Mouse (Mus musculus) embryonic facial prominence, embryonic 12.5 days (tissue): ENCODE measurements around the gene Ptn. TPM values are rescaled to one million over a fixed set of nuclear protein-coding genes. Genes with fewer than 3 reads are reported as not detected.

ENCODE experiments used
- ATAC-seq: fragments of 200-750 bp; cut with Nextera tagmentation; 2 replicates; pipeline ENCODE4 v1.8.0; 2017; ENCODE audit not compliant: insufficient number of reproducible peaks, insufficient read depth, low FRiP score, low TSS enrichment
- H3K27ac ChIP-seq: fragments of 300-500 bp; sonication (generic); 2 replicates; pipeline ENCODE4 v1.5.1; 2016; ENCODE audit warnings: mild to moderate bottlenecking
- H3K27me3 ChIP-seq: fragments of 300-500 bp; sonication (generic); 2 replicates; pipeline ENCODE4 v1.6.1; 2016; ENCODE audit warnings: mild to moderate bottlenecking, moderate library complexity
- H3K36me3 ChIP-seq: fragments of 300-500 bp; sonication (generic); 2 replicates; pipeline ENCODE4 v1.6.1; 2016; ENCODE audit warnings: mild to moderate bottlenecking
- H3K4me1 ChIP-seq: fragments of 300-500 bp; sonication (generic); 2 replicates; pipeline ENCODE4 v1.6.1; 2016
- H3K4me2 ChIP-seq: fragments of 300-500 bp; sonication (generic); replicated peaks from 2 replicates; pipeline ENCODE4 v1.6.1; 2016; ENCODE audit warnings: mild to moderate bottlenecking, moderate library complexity
- H3K4me3 ChIP-seq: fragments of 300-500 bp; sonication (generic); 2 replicates; pipeline ENCODE4 v1.5.1; 2016; ENCODE audit warnings: mild to moderate bottlenecking
- H3K9ac ChIP-seq: fragments of 300-500 bp; sonication (generic); 2 replicates; pipeline ENCODE4 v1.6.1; 2016; ENCODE audit warnings: mild to moderate bottlenecking, moderate library complexity
- H3K9me3 ChIP-seq: fragments of 300-500 bp; sonication (generic); 2 replicates; pipeline ENCODE4 v1.6.1; 2016; ENCODE audit warnings: mild to moderate bottlenecking, moderate library complexity
- WGBS: fragments of 180-500 bp; shearing (Covaris S2); methylation state at CpG from one replicate; pipeline ENCODE4 v1.1.7; 2016; 5-methylcytosine and 5-hydroxymethylcytosine counted together
- polyA plus RNA-seq: library from polyadenylated mRNA; unstranded; fragments of >200 nt; fragmentation: Nextera tagmentation; extraction: Ambion mirVana; gene quantifications from 2 replicates; pipeline ENCODE4 v1.2.1, GENCODE M21; 2016

The Ptn gene
- 678 and 730 TPM in 2 replicates for polyA plus RNA-seq

GRCm38 (mm10) chr6:36809747-36810285 lies at the start of gene Ptn:
TSS of gene Ptn (minus strand) at chr6:36810220.
- Histone ChIP-seq H3K9me3 (no peaks in the 10 kb centered on the region), H3K4me1 (peaks cover 25% of the 10 kb centered on the region), H3K27me3 (no peaks in the 10 kb centered on the region), H3K9ac (peak within 1 kb of the TSS; percentile 76), H3K27ac (peak within 1 kb of the TSS; percentile 95), H3K36me3 (peaks cover 6% of the 10 kb centered on the region), H3K4me2 (peak within 1 kb of the TSS; percentile 60), H3K4me3 (peak within 1 kb of the TSS; percentile 56)
- WGBS, result under 1% methylated on average over 15 of the region's 15 CpGs
- peak; percentile 93 for ATAC-seq

GRCm38 (mm10) chr6:36858258-36859041 lies 48.4 kb upstream of the Ptn start:
- H3K27me3 ChIP-seq, result no peaks in the 10 kb centered on the region
- no peaks in the 10 kb centered on the region for H3K9me3 ChIP-seq
- H3K4me3 ChIP-seq, result no peak overlapping the region
- no peak overlapping the region for H3K4me2 ChIP-seq
- peaks cover 6% of the 10 kb centered on the region; the same call in 1 of the 2 replicates for H3K4me1 ChIP-seq
- H3K36me3 ChIP-seq, result no peaks in the 10 kb centered on the region
- no peak for ATAC-seq
- H3K27ac ChIP-seq, result 0 out of 2 replicates have a peak overlapping the region, but pooled peaks have one; percentile 46
- 66% methylated on average over 3 of the region's 3 CpGs for WGBS
- no peak overlapping the region for H3K9ac ChIP-seq

GRCm38 (mm10) chr6:36857627-36858257 lies 47.7 kb upstream of the Ptn start:
- 35% methylated on average over 6 of the region's 6 CpGs for WGBS
- Histone ChIP-seq H3K4me2 (no peak overlapping the region), H3K4me3 (no peak overlapping the region), H3K27me3 (no peaks in the 10 kb centered on the region), H3K4me1 (peaks cover 6% of the 10 kb centered on the region; the same call in 1 of the 2 replicates), H3K9me3 (no peaks in the 10 kb centered on the region), H3K36me3 (no peaks in the 10 kb centered on the region), H3K9ac (no peak overlapping the region), H3K27ac (peak overlapping the region; percentile 17; the same call in 1 of the 2 replicates)
- no peak for ATAC-seq

- Histone ChIP-seq H3K27ac (0 out of 2 replicates have a peak overlapping the region, but pooled peaks have one; percentile 4), H3K9ac (no peak overlapping the region), H3K4me2 (no peak overlapping the region), H3K4me1 (0 out of 2 replicates have a peak, but pooled peaks cover 3% of the 10 kb centered on the region), H3K36me3 (no peaks in the 10 kb centered on the region), H3K4me3 (no peak overlapping the region), H3K9me3 (no peaks in the 10 kb centered on the region), H3K27me3 (no peaks in the 10 kb centered on the region)
- 84% methylated on average over 7 of the region's 7 CpGs for WGBS
- ATAC-seq, result no peak
Measured at GRCm38 (mm10) chr6:36850422-36851129, 40.6 kb upstream of the Ptn start.

GRCm38 (mm10) chr6:36845288-36845687 lies 35.3 kb upstream of the Ptn start:
- no peak overlapping the region for H3K4me2 ChIP-seq
- H3K4me3 ChIP-seq, result no peak overlapping the region
- WGBS, result 44% methylated on average over 1 of the region's 1 CpGs
- no peak overlapping the region for H3K9ac ChIP-seq
- no peaks in the 10 kb centered on the region for H3K27me3 ChIP-seq
- no peak overlapping the region for H3K27ac ChIP-seq
- ATAC-seq, result no peak
- no peaks in the 10 kb centered on the region for H3K9me3 ChIP-seq
- no peaks in the 10 kb centered on the region for H3K36me3 ChIP-seq
- peaks cover 18% of the 10 kb centered on the region; the same call in 1 of the 2 replicates for H3K4me1 ChIP-seq

GRCm38 (mm10) chr6:36844258-36844657 lies 34.2 kb upstream of the Ptn start:
- no peaks in the 10 kb centered on the region for H3K9me3 ChIP-seq
- peak overlapping the region; percentile 24; the same call in 1 of the 2 replicates for H3K27ac ChIP-seq
- no peaks in the 10 kb centered on the region for H3K36me3 ChIP-seq
- no peaks in the 10 kb centered on the region for H3K27me3 ChIP-seq
- ATAC-seq, result no peak
- no peak overlapping the region for H3K4me3 ChIP-seq
- WGBS, result 54% methylated on average over 6 of the region's 6 CpGs
- no peak overlapping the region for H3K9ac ChIP-seq
- no peak overlapping the region for H3K4me2 ChIP-seq
- H3K4me1 ChIP-seq, result peaks cover 18% of the 10 kb centered on the region; the same call in 1 of the 2 replicates

- 53% methylated on average over 3 of the region's 3 CpGs for whole genome bisulfite sequencing
- Histone ChIP-seq H3K4me2 (no peak overlapping the region), H3K36me3 (no peaks in the 10 kb centered on the region), H3K27me3 (no peaks in the 10 kb centered on the region), H3K4me1 (peaks cover 18% of the 10 kb centered on the region; the same call in 1 of the 2 replicates), H3K9me3 (no peaks in the 10 kb centered on the region), H3K27ac (peak overlapping the region; percentile 79), H3K4me3 (no peak overlapping the region), H3K9ac (no peak overlapping the region)
- ATAC-seq, result no peak
Measured at GRCm38 (mm10) chr6:36843031-36843488, 33.0 kb upstream of the Ptn start.

GRCm38 (mm10) chr6:36842101-36842922 lies 32.3 kb upstream of the Ptn start:
- no peak overlapping the region for H3K9ac ChIP-seq
- H3K27me3 ChIP-seq, result no peaks in the 10 kb centered on the region
- peaks cover 24% of the 10 kb centered on the region; the same call in 1 of the 2 replicates for H3K4me1 ChIP-seq
- ATAC-seq, result peak; percentile 60; the same call in 1 of the 2 replicates
- H3K4me2 ChIP-seq, result no peak overlapping the region
- H3K27ac ChIP-seq, result peak overlapping the region; percentile 79
- no peaks in the 10 kb centered on the region for H3K9me3 ChIP-seq
- WGBS, result 36% methylated on average over 5 of the region's 5 CpGs
- H3K36me3 ChIP-seq, result no peaks in the 10 kb centered on the region
- H3K4me3 ChIP-seq, result no peak overlapping the region

- no peaks in the 10 kb centered on the region for H3K27me3 ChIP-seq
- no peaks in the 10 kb centered on the region for H3K9me3 ChIP-seq
- H3K9ac ChIP-seq, result no peak overlapping the region
- no peak overlapping the region for H3K4me2 ChIP-seq
- no peak overlapping the region for H3K4me3 ChIP-seq
- H3K4me1 ChIP-seq, result peaks cover 26% of the 10 kb centered on the region; the same call in 1 of the 2 replicates
- ATAC-seq, result no peak; the same call in 1 of the 2 replicates
- H3K36me3 ChIP-seq, result no peaks in the 10 kb centered on the region
- WGBS, result 19% methylated on average over 3 of the region's 3 CpGs
- H3K27ac ChIP-seq, result no peak overlapping the region
Measured at GRCm38 (mm10) chr6:36841701-36842100, 31.7 kb upstream of the Ptn start.

GRCm38 (mm10) chr6:36841174-36841573 lies 31.2 kb upstream of the Ptn start:
- peak overlapping the region; percentile 80 for H3K27ac ChIP-seq
- H3K36me3 ChIP-seq, result no peaks in the 10 kb centered on the region
- no peak for ATAC-seq
- no peak overlapping the region for H3K9ac ChIP-seq
- no peak overlapping the region for H3K4me3 ChIP-seq
- H3K27me3 ChIP-seq, result no peaks in the 10 kb centered on the region
- peaks cover 28% of the 10 kb centered on the region; the same call in 1 of the 2 replicates for H3K4me1 ChIP-seq
- no peak overlapping the region for H3K4me2 ChIP-seq
- H3K9me3 ChIP-seq, result no peaks in the 10 kb centered on the region
